Mouse (Mus musculus) lung, adult 2 months (tissue): ENCODE data around the gene Ppard.

Experiments used
- CTCF ChIP-seq: fragments of 200-500 bp; IDR thresholded peaks from 2 replicates; pipeline ENCODE4 v1.5.1; 2011; ENCODE audit warnings: mild to moderate bottlenecking, low read length, control low read depth; ENCODE audit not compliant: insufficient read depth
- POLR2A ChIP-seq: fragments of 200-500 bp; IDR thresholded peaks from 2 replicates; pipeline ENCODE4 v1.6.1; 2011; ENCODE audit warnings: low read depth, mild to moderate bottlenecking, control low read depth, low read length, borderline replicate concordance; ENCODE audit errors: extremely low read depth

DNA sequence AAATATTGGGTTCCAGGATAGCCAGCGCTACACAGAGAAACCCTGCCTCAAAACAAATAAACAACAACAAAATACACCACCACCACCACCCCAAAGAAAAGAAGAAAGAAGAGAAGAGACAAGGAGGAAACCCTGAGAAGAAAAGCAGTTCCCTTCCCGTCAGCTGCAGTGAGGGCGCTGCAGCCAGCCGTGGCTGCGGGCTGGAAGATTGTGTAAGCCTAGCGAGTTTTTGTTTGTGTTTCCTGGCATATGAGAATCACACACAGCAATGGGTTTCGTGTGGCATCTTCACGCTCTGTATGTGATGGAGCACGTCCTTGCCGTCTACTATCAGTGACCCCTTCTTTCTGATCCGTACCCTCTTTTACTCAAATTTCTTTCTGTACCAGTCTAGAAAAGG lies 14.1 kb downstream of the Ppard start:
- TF ChIP-seq POLR2A, result no peak
- no peak for TF ChIP-seq CTCF
